Mouse (Mus musculus) forebrain, embryonic 12.5 days (tissue): ENCODE measurements around the gene Ldhd. TPM values are rescaled to one million over a fixed set of nuclear protein-coding genes. Genes with fewer than 3 reads are reported as not detected.
"Not testable (repeated sequence)": the region's sequence is repeated elsewhere in the genome, so short reads cannot be mapped to it uniquely, and the experiment has no call there.

ENCODE experiments used
- ATAC-seq: fragments of 200-750 bp; cut with Nextera tagmentation; 2 replicates; pipeline ENCODE4 v1.8.0; 2017; ENCODE audit warnings: moderate TSS enrichment; ENCODE audit not compliant: low FRiP score
- H3K27ac ChIP-seq: fragments of 300-500 bp; sonication (generic); 2 replicates; pipeline ENCODE4 v1.5.1; 2016; ENCODE audit warnings: mild to moderate bottlenecking
- H3K27me3 ChIP-seq: fragments of 300-500 bp; sonication (generic); 2 replicates; pipeline ENCODE4 v1.6.1; 2016; ENCODE audit warnings: mild to moderate bottlenecking
- H3K36me3 ChIP-seq: fragments of 300-500 bp; sonication (generic); replicated peaks from 2 replicates; pipeline ENCODE4 v1.6.1; 2016; ENCODE audit warnings: mild to moderate bottlenecking
- H3K4me1 ChIP-seq: fragments of 300-500 bp; sonication (generic); 2 replicates; pipeline ENCODE4 v1.6.1; 2016
- H3K4me2 ChIP-seq: fragments of 300-500 bp; sonication (generic); 2 replicates; pipeline ENCODE4 v1.6.1; 2016; ENCODE audit warnings: mild to moderate bottlenecking, moderate library complexity
- H3K4me3 ChIP-seq: fragments of 300-500 bp; sonication (generic); replicated peaks from 2 replicates; pipeline ENCODE4 v1.5.1; 2016; ENCODE audit warnings: mild to moderate bottlenecking
- H3K9ac ChIP-seq: fragments of 300-500 bp; sonication (generic); 2 replicates; pipeline ENCODE4 v1.6.1; 2016; ENCODE audit warnings: mild to moderate bottlenecking
- H3K9me3 ChIP-seq: fragments of 300-500 bp; sonication (generic); 2 replicates; pipeline ENCODE4 v1.6.1; 2016
- WGBS: fragments of 180-500 bp; shearing (Covaris S2); methylation state at CpG from one replicate; pipeline ENCODE4 v1.1.7; 2016; 5-methylcytosine and 5-hydroxymethylcytosine counted together
- polyA plus RNA-seq: library from polyadenylated mRNA; unstranded; fragments of >200 nt; fragmentation: Nextera tagmentation; extraction: Ambion mirVana; gene quantifications from 2 replicates; pipeline ENCODE4 v1.2.1, GENCODE M21; 2016

Gene Ldhd
- polyA plus RNA-seq, 1 experiment from 2014 or later: 0.50 TPM

DNA sequence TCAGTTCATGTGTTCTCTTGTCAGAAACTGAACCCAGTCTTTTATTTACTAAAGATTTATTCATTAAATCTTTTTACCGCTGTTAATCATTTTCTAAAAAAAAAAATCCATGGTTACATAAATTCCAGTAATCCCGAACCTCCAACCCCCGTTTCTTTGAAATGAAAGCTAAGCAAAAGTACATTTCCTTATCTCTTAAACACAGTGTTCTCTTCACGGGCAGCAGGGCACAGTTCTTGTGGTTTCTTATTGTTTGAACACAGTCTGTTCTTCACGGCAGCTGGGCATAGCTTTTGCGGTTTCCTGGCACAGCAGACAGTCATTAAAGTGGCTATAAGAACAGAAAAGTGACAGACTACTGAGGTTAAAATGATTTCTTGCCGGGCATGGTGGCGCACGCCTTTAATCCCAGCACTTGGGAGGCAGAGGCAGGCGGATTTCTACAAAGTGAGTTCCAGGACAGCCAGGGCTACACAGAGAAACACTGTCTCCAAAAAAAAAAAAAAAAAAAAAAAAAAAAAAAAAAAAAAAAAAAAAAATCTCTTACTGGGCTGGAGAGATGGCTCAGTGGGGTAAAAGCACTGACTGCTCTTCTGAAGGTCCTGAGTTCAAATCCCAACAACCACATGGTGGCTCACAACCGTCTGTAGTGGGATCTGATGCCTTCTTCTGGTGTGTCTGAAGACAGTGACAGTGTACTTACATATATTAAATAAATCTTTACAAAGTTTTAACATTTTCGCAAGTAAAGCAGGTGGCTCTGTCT is 14.3 kb upstream of the Ldhd start:
- Histone ChIP-seq H3K9ac (peak overlapping the region; percentile 84; the same call in 1 of the 2 replicates), H3K4me1 (peaks cover 13% of the 10 kb centered on the region)

DNA sequence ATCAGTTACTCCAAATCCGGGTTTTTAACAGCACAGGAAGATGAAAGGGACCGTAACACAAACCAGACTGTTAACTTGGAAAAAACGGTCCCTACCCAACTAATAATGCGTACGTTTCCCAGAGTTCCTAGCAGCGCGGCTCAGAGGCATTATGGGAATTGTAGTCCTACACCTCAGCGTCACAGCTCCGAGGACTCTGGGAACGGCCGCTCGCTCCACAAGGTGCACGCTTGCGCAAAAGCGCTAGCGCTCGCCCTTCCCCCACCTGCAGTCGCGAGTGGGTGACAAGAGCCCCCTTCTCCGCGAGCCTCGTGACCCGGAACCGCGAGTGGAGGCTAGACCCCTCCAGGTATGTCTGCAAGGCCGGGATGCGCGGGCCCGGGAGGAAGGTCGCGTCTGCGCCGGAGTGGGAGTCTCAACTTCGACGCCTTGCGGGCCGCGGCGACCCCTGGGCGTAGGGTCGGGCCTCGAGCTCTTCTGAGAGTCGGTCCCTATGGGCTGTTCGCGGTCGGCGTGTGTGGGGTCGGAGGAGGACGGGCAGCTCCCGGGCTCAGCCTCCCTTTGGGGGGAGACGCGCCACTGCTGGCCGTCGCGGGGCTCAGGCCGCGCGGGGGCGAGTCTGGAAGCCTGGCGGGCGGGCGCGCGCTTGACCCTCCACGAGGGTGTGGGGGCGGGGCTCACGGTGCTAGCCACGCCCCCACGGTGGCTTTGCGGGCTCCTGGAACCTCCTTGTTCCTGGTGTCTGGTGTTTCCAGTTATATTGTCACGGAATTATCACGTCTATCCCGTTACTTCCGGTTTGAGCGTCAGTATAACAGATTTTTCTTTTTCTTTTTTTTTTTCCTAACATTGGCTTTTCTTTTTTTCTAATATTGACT is 13.3 kb upstream of the Ldhd start, which contains the start of gene Zfp1:
Zfp1 (plus strand) TSS at position 138 of the 878 bp plus-strand sequence.
- H3K9me3 ChIP-seq: no peaks in the 10 kb centered on the region
- H3K27me3 ChIP-seq: no peaks in the 10 kb centered on the region
- WGBS: under 1% methylated on average over 75 of the region's 75 CpGs
- H3K4me2 ChIP-seq: peak within 1 kb of the TSS; percentile 59
- H3K4me1 ChIP-seq: peaks cover 12% of the 10 kb centered on the region
- H3K9ac ChIP-seq: peak within 1 kb of the TSS; percentile 84
- ATAC-seq: peak; percentile 98
- H3K36me3 ChIP-seq: peaks cover 3% of the 10 kb centered on the region; the same call in 1 of the 2 replicates
- peak within 1 kb of the TSS; percentile 81 for H3K4me3 ChIP-seq
- H3K27ac ChIP-seq: peak within 1 kb of the TSS; percentile 91

More for the DNA sequence above, 14.3 kb upstream of the Ldhd start:
- not testable (repeated sequence) for ATAC-seq, H3K36me3 ChIP-seq, H3K9me3 ChIP-seq, H3K27me3 ChIP-seq
- H3K4me3 ChIP-seq: peak overlapping the region; percentile 81
- peak overlapping the region; percentile 56; the same call in 1 of the 2 replicates for H3K27ac ChIP-seq
- peak overlapping the region; percentile 59 for H3K4me2 ChIP-seq
- WGBS: 74% methylated on average over 12 of the region's 12 CpGs

DNA sequence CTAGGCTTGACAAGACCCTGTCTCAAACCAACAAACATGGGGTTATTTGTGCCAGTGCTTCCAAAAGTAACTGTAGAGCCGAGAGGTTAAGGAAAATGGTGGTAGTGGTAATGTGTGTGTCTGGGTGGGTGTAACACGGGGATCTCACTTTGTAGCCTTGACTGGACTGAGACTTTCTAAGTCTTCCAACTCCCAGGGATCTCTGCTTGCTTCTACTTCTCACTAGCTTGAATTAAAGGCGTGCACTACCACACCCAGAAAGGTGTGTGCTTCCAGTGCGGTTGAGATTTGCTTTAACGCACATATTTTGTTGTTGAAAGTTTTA is 12.7 kb upstream of the Ldhd start:
- 16% methylated on average over 5 of the region's 5 CpGs for WGBS

DNA sequence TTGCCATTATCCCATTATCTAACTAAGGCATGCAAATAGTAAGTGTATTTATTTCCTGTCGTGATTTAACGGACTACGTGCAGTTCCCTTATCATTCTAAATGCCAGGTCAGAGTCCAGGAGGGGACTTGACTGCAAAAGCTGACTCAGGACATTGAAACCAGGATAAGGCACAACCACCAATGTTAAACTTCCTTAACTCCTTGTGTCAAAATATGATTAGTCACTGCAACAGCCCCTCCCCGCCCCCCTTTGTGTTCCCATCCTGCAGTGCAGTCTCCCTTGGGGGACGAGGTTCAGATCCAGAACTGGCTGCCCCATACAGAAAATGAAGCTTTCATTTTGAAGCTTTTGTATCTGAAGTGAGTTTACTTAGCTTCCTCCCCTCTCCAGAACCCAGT is 12.3 kb upstream of the Ldhd start:
- peak overlapping the region; percentile 84 for H3K9ac ChIP-seq
- H3K36me3 ChIP-seq: peaks cover 3% of the 10 kb centered on the region; the same call in 1 of the 2 replicates
- H3K4me2 ChIP-seq: peak overlapping the region; percentile 59
- H3K4me1 ChIP-seq: peaks cover 8% of the 10 kb centered on the region
- no peak for ATAC-seq
- H3K4me3 ChIP-seq: peak overlapping the region; percentile 81
- no peaks in the 10 kb centered on the region for H3K27me3 ChIP-seq
- H3K9me3 ChIP-seq: no peaks in the 10 kb centered on the region
- H3K27ac ChIP-seq: no peak overlapping the region
- 73% methylated on average over 5 of the region's 5 CpGs for WGBS

More for the DNA sequence above, 12.7 kb upstream of the Ldhd start:
- Histone ChIP-seq H3K27ac (peak overlapping the region; percentile 91), H3K27me3 (no peaks in the 10 kb centered on the region), H3K4me2 (peak overlapping the region; percentile 59), H3K9me3 (no peaks in the 10 kb centered on the region), H3K4me1 (peaks cover 8% of the 10 kb centered on the region), H3K36me3 (peaks cover 3% of the 10 kb centered on the region; the same call in 1 of the 2 replicates), H3K9ac (peak overlapping the region; percentile 84), H3K4me3 (peak overlapping the region; percentile 81)
- ATAC-seq: peak; percentile 0; the same call in 1 of the 2 replicates

DNA sequence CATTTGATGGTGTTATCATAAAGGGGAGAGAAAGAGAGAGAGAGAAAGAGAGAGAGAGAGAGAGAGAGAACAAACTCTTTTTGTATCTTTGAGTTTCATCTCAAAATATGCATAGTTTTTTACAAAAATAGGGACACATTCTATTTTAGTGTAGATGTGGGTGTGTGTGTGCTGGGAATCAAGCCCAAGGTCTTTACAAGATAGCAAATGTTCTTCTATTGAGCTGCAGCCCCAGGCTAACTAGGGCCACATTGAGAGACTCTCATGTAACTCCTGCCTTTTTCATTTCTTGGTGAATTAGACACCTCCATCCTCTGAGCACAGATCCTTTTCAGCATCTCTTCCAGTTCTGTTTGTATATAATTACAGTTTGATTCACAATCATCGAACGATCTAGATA is 10.9 kb upstream of the Ldhd start:
- Histone ChIP-seq H3K27me3 (no peaks in the 10 kb centered on the region), H3K4me2 (no peak overlapping the region), H3K4me1 (peaks cover 8% of the 10 kb centered on the region), H3K9ac (no peak overlapping the region), H3K9me3 (no peaks in the 10 kb centered on the region), H3K27ac (no peak overlapping the region), H3K36me3 (no peaks in the 10 kb centered on the region), H3K4me3 (no peak overlapping the region)
- WGBS: 93% methylated on average over 2 of the region's 2 CpGs
- no peak for ATAC-seq

DNA sequence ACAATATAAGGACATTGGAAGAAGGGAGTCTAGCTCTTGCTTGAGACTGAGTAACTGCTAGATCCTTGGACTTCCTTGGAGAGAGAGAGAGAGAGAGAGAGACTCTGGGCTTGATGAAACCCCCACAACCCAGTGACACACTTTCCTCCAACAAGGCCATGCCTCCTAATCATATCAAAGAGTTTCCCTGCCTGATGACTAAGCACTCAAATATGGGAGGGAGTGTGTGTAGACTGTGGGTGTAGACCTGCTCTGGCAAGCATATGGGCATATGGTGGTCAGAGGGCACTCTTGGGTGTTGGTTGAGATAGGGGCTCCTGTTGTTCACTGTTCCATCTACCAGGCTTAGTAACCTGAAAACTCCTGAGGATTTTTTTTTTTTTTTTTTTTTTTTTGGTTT is 7.9 kb upstream of the Ldhd start:
- no peaks in the 10 kb centered on the region for H3K36me3 ChIP-seq
- H3K4me3 ChIP-seq: no peak overlapping the region
- no peaks in the 10 kb centered on the region for H3K27me3 ChIP-seq

DNA sequence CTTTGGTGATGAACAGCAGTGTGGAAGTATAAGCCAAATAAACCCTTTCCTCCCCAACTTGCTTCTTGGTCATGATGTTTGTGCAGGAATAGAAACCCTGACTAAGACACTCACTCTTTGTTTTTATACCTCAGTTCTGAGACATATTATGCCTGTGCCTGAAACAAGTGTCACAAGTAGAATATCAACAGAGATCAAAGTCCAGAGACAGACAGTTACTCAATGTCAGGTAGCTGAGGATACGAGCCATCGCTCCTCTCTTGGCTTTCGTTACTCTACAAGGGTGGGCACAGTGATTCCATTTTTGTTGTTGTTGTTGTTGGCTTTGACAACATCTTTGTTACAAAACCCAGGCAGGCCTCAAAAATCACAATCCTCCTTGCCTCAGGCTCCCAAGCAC is 2.8 kb upstream of the Ldhd start:
- 100% methylated on average over 3 of the region's 3 CpGs for WGBS
- H3K9ac ChIP-seq: no peak overlapping the region
- no peaks in the 10 kb centered on the region; the same call in 1 of the 2 replicates for H3K4me1 ChIP-seq
- no peaks in the 10 kb centered on the region for H3K27me3 ChIP-seq
- H3K36me3 ChIP-seq: 0 out of 2 replicates have a peak, but pooled peaks cover 4% of the 10 kb centered on the region
- H3K9me3 ChIP-seq: no peaks in the 10 kb centered on the region
- H3K27ac ChIP-seq: no peak overlapping the region
- no peak overlapping the region for H3K4me2 ChIP-seq
- ATAC-seq: no peak
- H3K4me3 ChIP-seq: no peak overlapping the region

More for the DNA sequence above, 7.9 kb upstream of the Ldhd start:
- peaks cover 6% of the 10 kb centered on the region for H3K4me1 ChIP-seq
- H3K4me2 ChIP-seq: no peak overlapping the region
- H3K9me3 ChIP-seq: no peaks in the 10 kb centered on the region
- no peak overlapping the region for H3K27ac ChIP-seq
- ATAC-seq: no peak
- H3K9ac ChIP-seq: no peak overlapping the region

DNA sequence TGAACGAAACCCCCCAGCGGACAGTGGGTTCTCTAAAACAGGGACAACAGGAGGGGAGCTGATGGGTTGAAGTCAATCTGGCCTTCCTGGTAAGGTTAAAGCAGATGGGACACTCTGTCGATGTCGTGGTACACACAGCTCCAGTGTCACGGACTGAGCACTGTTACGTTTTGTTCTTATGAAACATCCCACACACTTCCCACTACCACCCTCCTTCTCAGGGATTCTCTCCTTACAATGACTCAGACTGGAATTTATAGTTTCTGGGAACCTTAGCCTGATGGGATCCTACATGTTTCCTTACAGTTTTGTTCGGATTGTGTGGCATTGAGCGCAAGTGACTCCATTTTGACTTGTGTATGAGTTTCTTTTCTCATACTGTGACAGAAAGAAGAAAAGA is 1.4 kb upstream of the Ldhd start:
- H3K27ac ChIP-seq: no peak overlapping the region
- H3K4me3 ChIP-seq: no peak overlapping the region
- 95% methylated on average over 8 of the region's 8 CpGs for WGBS
- H3K9ac ChIP-seq: no peak overlapping the region
- H3K4me2 ChIP-seq: no peak overlapping the region
- H3K27me3 ChIP-seq: no peaks in the 10 kb centered on the region
- no peaks in the 10 kb centered on the region; the same call in 1 of the 2 replicates for H3K4me1 ChIP-seq
- no peak for ATAC-seq
- H3K9me3 ChIP-seq: no peaks in the 10 kb centered on the region
- H3K36me3 ChIP-seq: 0 out of 2 replicates have a peak, but pooled peaks cover 4% of the 10 kb centered on the region

DNA sequence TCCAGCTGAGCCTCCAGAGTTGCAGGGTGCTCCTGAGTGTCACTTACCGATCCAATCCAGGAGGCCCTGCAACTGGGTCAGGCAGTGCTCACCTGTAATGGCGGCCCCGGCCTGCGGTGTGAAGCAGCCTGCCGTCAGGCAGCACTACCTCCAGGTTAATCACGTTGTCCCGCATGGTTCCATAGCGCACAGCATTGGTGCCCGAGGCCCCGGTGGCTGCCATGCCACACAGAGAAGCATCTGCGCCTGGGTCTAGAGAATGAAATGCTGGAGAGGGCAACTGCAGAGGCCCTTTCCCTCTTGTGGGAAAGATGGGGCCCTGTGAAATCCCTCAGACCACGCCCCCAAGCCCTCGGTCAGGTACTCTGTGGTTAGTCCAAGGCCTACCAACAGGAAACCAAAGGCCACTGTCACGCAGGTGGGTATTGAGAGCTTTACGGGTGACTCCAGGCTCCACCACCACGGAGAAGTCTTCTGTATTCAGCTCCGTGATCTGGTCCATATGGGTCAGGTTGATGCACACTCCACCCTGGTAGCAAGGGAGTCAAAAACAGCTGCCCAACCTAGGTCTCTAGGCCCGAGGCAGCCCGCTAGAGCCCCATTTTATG is 1.2 kb downstream of the Ldhd start:
- no peak overlapping the region for H3K4me2 ChIP-seq
- H3K36me3 ChIP-seq: 0 out of 2 replicates have a peak, but pooled peaks cover 10% of the 10 kb centered on the region
- no peak for ATAC-seq
- 87% methylated on average over 19 of the region's 19 CpGs for WGBS
- no peaks in the 10 kb centered on the region for H3K27me3 ChIP-seq
- H3K9ac ChIP-seq: no peak overlapping the region
- H3K9me3 ChIP-seq: no peaks in the 10 kb centered on the region
- no peaks in the 10 kb centered on the region; the same call in 1 of the 2 replicates for H3K4me1 ChIP-seq
- no peak overlapping the region for H3K27ac ChIP-seq
- no peak overlapping the region for H3K4me3 ChIP-seq

DNA sequence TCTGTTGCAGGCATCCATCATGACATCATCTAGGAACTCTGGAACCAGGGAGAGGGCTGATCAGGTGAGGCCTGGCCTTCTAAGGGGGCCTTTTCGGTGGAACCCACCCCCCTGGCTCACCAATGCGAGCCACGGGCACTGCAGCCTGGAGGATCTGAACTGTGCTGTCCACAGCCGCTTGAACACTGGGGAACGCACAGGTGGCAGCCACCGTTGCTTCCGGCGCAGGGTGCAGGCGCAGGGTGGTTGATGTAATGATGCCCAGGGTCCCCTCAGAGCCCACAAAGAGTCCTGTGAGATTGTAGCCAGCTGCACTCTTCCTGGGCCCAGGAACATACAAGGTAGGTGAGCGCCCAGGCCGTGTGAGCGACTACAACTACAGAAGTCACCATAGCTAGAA is 1.8 kb downstream of the Ldhd start:
- Histone ChIP-seq H3K9me3 (no peaks in the 10 kb centered on the region), H3K4me3 (no peak overlapping the region), H3K36me3 (0 out of 2 replicates have a peak, but pooled peaks cover 14% of the 10 kb centered on the region), H3K27ac (no peak overlapping the region), H3K9ac (no peak overlapping the region), H3K4me1 (no peaks in the 10 kb centered on the region; the same call in 1 of the 2 replicates), H3K27me3 (no peaks in the 10 kb centered on the region), H3K4me2 (no peak overlapping the region)
- ATAC-seq: no peak
- 97% methylated on average over 12 of the region's 12 CpGs for WGBS

DNA sequence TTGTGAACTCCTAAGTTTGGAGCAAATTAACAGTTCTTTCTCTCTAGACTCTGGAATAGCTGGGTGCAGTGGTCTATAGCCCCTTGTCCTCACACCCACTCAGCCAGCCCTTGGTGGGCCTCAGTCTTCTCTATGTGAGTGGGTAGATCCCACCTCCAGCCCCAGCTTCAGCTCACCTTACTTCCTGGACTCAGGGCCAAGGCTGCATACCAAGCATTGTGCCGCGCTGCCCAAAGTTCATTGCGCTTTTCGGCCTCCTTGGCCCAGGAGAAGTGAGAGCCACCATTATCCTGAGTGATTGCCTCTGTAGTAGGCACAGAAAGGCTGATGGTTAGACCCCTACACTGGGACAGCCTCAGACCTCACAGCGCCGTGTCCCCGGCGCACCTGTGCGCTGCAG is 2.3 kb downstream of the Ldhd start:
- H3K4me3 ChIP-seq: no peak overlapping the region
- H3K27me3 ChIP-seq: no peaks in the 10 kb centered on the region
- WGBS: 96% methylated on average over 9 of the region's 9 CpGs
- H3K9me3 ChIP-seq: no peaks in the 10 kb centered on the region
- no peak overlapping the region for H3K9ac ChIP-seq
- H3K36me3 ChIP-seq: peaks cover 16% of the 10 kb centered on the region
- H3K27ac ChIP-seq: no peak overlapping the region
- ATAC-seq: no peak
- H3K4me2 ChIP-seq: no peak overlapping the region
- no peaks in the 10 kb centered on the region; the same call in 1 of the 2 replicates for H3K4me1 ChIP-seq

DNA sequence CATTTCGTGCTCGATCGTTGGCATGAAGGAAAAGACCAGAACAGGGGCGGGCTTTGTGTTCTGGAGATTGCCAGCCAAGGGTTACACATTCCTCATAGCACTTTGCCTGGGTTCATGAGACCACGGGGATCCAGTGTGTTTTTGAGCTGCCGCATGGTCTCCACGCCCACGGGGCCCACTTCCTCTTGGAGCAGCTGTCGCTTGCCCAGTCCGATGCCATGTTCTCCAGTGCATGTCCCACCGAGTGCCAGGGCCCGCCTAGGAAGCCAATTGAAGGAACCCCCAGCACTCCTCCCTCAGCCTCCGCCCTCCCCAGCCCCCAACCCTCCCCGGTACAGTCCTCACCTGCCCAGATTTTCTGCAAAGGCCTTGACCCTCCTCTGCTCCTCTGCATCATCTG is 3.2 kb downstream of the Ldhd start:
- H3K9ac ChIP-seq: no peak overlapping the region
- H3K27me3 ChIP-seq: no peaks in the 10 kb centered on the region
- H3K27ac ChIP-seq: no peak overlapping the region
- H3K36me3 ChIP-seq: peaks cover 24% of the 10 kb centered on the region
- H3K4me2 ChIP-seq: no peak overlapping the region
- 93% methylated on average over 14 of the region's 14 CpGs for WGBS
- no peaks in the 10 kb centered on the region; the same call in 1 of the 2 replicates for H3K4me1 ChIP-seq
- no peak overlapping the region for H3K4me3 ChIP-seq
- ATAC-seq: no peak
- H3K9me3 ChIP-seq: no peaks in the 10 kb centered on the region
